Mouse (Mus musculus) megakaryocyte, embryonic 14.5 days (primary cell): ENCODE data around the gene Psme3.

Source experiments
- FLI1 ChIP-seq: IDR thresholded peaks from 2 replicates; pipeline ENCODE4 v1.6.1; 2012; ENCODE audit warnings: low read length, inconsistent platforms, mixed read lengths
- GATA1 ChIP-seq: IDR thresholded peaks from 3 replicates; pipeline ENCODE4 v1.6.1; 2012; ENCODE audit warnings: mixed read lengths, low read length, inconsistent platforms, borderline replicate concordance

DNA sequence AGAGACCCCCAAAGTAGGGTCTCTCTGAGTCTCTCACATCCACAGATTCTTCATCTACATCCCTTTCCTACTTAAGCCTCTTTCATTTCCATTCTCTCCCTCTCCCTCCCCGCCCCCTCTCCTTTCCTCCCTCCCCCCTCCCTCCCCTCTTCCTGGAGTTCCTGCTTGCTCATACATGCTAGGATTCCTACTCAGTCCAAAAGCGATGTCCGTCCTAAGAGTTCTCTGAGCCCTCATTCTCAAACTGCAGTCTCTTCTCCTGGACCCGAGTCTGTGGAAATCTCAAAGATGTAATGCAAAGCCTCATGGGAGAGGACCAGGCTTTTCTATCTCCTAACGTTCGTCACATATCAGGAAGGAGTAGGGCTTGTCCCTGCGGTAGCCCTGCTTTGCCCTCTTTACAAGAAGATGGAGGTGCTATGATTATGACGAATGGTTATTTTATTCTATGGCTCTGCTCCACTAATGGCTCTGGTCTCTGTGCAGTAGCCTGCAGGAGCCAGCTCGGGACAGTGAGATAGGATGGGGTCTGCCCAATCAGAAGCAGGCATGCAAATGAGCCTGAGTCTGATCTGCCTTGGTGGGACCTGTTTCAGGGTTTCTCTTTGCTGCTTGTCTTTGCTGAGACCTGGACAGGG, 22.2 kb downstream of the Psme3 start:
- no peak for TF ChIP-seq GATA1
- no peak for TF ChIP-seq FLI1
